Mouse (Mus musculus): ENCODE results near the gene Daam1. TPM values are rescaled to one million over a fixed set of nuclear protein-coding genes. Genes with fewer than 3 reads are reported as not detected.

Daam1 gene
- polyA plus RNA-seq, 1 experiment from 2014 or later = 11.6 TPM

Other genes starting within 250 kb of the Daam1 start
- gene Gpr135, start 240.0 kb downstream of the Daam1 start, polyA plus RNA-seq (2016; fragmentation: Nextera tagmentation; extraction: Ambion mirVana) = 0.56 and 0.69 TPM in 2 replicates

Data from hindbrain, embryonic 10.5 days (tissue).